Mouse (Mus musculus) intestine, embryonic 14.5 days (tissue): ENCODE data around the gene Ttc9c. TPM values are rescaled to one million over a fixed set of nuclear protein-coding genes. Genes with fewer than 3 reads are reported as not detected.
A peak's percentile ranks its signal among the peaks of the same experiment; 100 is the strongest.

Source experiments
- ATAC-seq: fragments of 200-750 bp; cut with Nextera tagmentation; replicated peaks from 2 replicates; pipeline ENCODE4 v1.8.0; 2017; ENCODE audit warnings: low read depth, moderate number of reproducible peaks, moderate TSS enrichment, moderate library complexity; ENCODE audit not compliant: low FRiP score, low TSS enrichment
- DNase-seq: peaks from one replicate; pipeline ENCODE4 v3.0.0-alpha.2; 2018; ENCODE audit warnings: low spot score
- H3K27ac ChIP-seq: fragments of 300-500 bp; sonication (generic); 2 replicates; pipeline ENCODE4 v1.5.1; 2014; ENCODE audit warnings: low read depth, mild to moderate bottlenecking, control low read depth
- H3K27me3 ChIP-seq: fragments of 300-500 bp; sonication (generic); replicated peaks from 2 replicates; pipeline ENCODE4 v1.6.1; 2014; ENCODE audit warnings: low read length, control low read depth; ENCODE audit not compliant: control insufficient read depth, insufficient read depth
- H3K36me3 ChIP-seq: fragments of 300-500 bp; sonication (generic); 2 replicates; pipeline ENCODE4 v1.6.1; 2014; ENCODE audit warnings: low read length, control low read depth; ENCODE audit not compliant: control insufficient read depth, insufficient read depth
- H3K4me1 ChIP-seq: fragments of 300-500 bp; sonication (generic); replicated peaks from 2 replicates; pipeline ENCODE4 v1.6.1; 2014; ENCODE audit warnings: low read length, control low read depth, mixed read lengths; ENCODE audit not compliant: control insufficient read depth, insufficient read depth
- H3K4me2 ChIP-seq: fragments of 300-500 bp; sonication (generic); 2 replicates; pipeline ENCODE4 v1.6.1; 2014; ENCODE audit warnings: low read length
- H3K4me3 ChIP-seq: fragments of 300-500 bp; sonication (generic); 2 replicates; pipeline ENCODE4 v1.5.1; 2014; ENCODE audit warnings: low read depth, low read length, control low read depth, mixed read lengths
- H3K9ac ChIP-seq: fragments of 300-500 bp; sonication (generic); 2 replicates; pipeline ENCODE4 v1.6.1; 2014; ENCODE audit warnings: mild to moderate bottlenecking, low read length
- H3K9me3 ChIP-seq: fragments of 300-500 bp; sonication (generic); 2 replicates; pipeline ENCODE4 v1.6.1; 2016; ENCODE audit warnings: low read length, control low read depth; ENCODE audit not compliant: control insufficient read depth
- WGBS: fragments of 180-500 bp; shearing (Covaris S2); extraction: QIAGEN DNeasy Blood & Tissue Kit; methylation state at CpG from one replicate; pipeline ENCODE4 v1.1.7; 2014; 5-methylcytosine and 5-hydroxymethylcytosine counted together
- polyA plus RNA-seq: library from polyadenylated mRNA; unstranded; fragments of >200 nt; fragmentation: Nextera tagmentation; extraction: Ambion mirVana; gene quantifications from 2 replicates; pipeline ENCODE4 v1.2.1, GENCODE M21; 2014

Gene Ttc9c
- polyA plus RNA-seq, 1 experiment from 2014 or later = 38.5 TPM

GRCm38 (mm10) chr19:8819596-8820423 lies 677 bp upstream of the Ttc9c start, which contains the start of gene Hnrnpul2:
TSS of gene Hnrnpul2 (plus strand) at chr19:8820010.
- Histone ChIP-seq H3K4me2 (peak within 1 kb of the TSS; percentile 79), H3K27me3 (no peaks in the 10 kb centered on the region), H3K9ac (peak within 1 kb of the TSS; percentile 94), H3K27ac (peak within 1 kb of the TSS; percentile 96), H3K36me3 (peaks cover 43% of the 10 kb centered on the region), H3K4me3 (peak within 1 kb of the TSS; percentile 99), H3K9me3 (no peaks in the 10 kb centered on the region), H3K4me1 (peaks cover 27% of the 10 kb centered on the region)
- under 1% methylated on average over 80 of the region's 83 CpGs for whole genome bisulfite sequencing
- peak; percentile 96 for DNase-seq
- ATAC-seq = peak; percentile 94

GRCm38 (mm10) chr19:8818301-8818798 lies 783 bp downstream of the Ttc9c start:
- Histone ChIP-seq H3K4me1 (peaks cover 27% of the 10 kb centered on the region), H3K27me3 (no peaks in the 10 kb centered on the region), H3K27ac (peak overlapping the region; percentile 96), H3K9ac (peak overlapping the region; percentile 75), H3K4me3 (peak overlapping the region; percentile 99), H3K36me3 (peaks cover 41% of the 10 kb centered on the region), H3K9me3 (no peaks in the 10 kb centered on the region), H3K4me2 (peak overlapping the region; percentile 79)
- WGBS = 20% methylated on average over 14 of the region's 14 CpGs
- ATAC-seq (no peak), DNase-seq (no peak)

GRCm38 (mm10) chr19:8817001-8817400 lies 2.1 kb downstream of the Ttc9c start:
- no peaks in the 10 kb centered on the region for H3K27me3 ChIP-seq
- WGBS = 78% methylated on average over 3 of the region's 3 CpGs
- H3K4me2 ChIP-seq = peak overlapping the region; percentile 13; the same call in 1 of the 2 replicates
- DNase-seq (no peak), ATAC-seq (no peak)
- peaks cover 20% of the 10 kb centered on the region for H3K4me1 ChIP-seq
- H3K36me3 ChIP-seq = peaks cover 45% of the 10 kb centered on the region
- no peak overlapping the region for H3K4me3 ChIP-seq
- no peak overlapping the region for H3K9ac ChIP-seq
- no peak overlapping the region for H3K27ac ChIP-seq
- H3K9me3 ChIP-seq = no peaks in the 10 kb centered on the region

- peaks cover 53% of the 10 kb centered on the region for H3K36me3 ChIP-seq
- DNase-seq (no peak), ATAC-seq (no peak)
- no peaks in the 10 kb centered on the region for H3K9me3 ChIP-seq
- no peak overlapping the region for H3K4me2 ChIP-seq
- H3K4me3 ChIP-seq = no peak overlapping the region
- no peaks in the 10 kb centered on the region for H3K27me3 ChIP-seq
- H3K9ac ChIP-seq = no peak overlapping the region; the same call in 1 of the 2 replicates
- H3K27ac ChIP-seq = no peak overlapping the region
- peaks cover 16% of the 10 kb centered on the region for H3K4me1 ChIP-seq
- WGBS = 81% methylated on average over 11 of the region's 11 CpGs
Measured at GRCm38 (mm10) chr19:8815812-8816211, 3.3 kb downstream of the Ttc9c start.

- no peak overlapping the region for H3K27ac ChIP-seq
- H3K4me2 ChIP-seq = no peak overlapping the region
- H3K9ac ChIP-seq = no peak overlapping the region
- no peak for DNase-seq
- peaks cover 8% of the 10 kb centered on the region; the same call in 1 of the 2 replicates for H3K4me1 ChIP-seq
- H3K4me3 ChIP-seq = no peak overlapping the region
- ATAC-seq = no peak
- H3K27me3 ChIP-seq = no peaks in the 10 kb centered on the region
- H3K9me3 ChIP-seq = no peaks in the 10 kb centered on the region
- H3K36me3 ChIP-seq = peaks cover 66% of the 10 kb centered on the region
- WGBS = 90% methylated on average over 5 of the region's 5 CpGs
Measured at GRCm38 (mm10) chr19:8806810-8807209, 12.3 kb downstream of the Ttc9c start.

- no peak overlapping the region for H3K27ac ChIP-seq
- H3K9ac ChIP-seq = no peak overlapping the region
- ATAC-seq (no peak), DNase-seq (no peak)
- peaks cover 11% of the 10 kb centered on the region for H3K4me1 ChIP-seq
- H3K9me3 ChIP-seq = no peaks in the 10 kb centered on the region
- H3K4me2 ChIP-seq = no peak overlapping the region
- 96% methylated on average over 11 of the region's 11 CpGs for WGBS
- H3K36me3 ChIP-seq = peaks cover 45% of the 10 kb centered on the region
- H3K27me3 ChIP-seq = no peaks in the 10 kb centered on the region
- no peak overlapping the region for H3K4me3 ChIP-seq
Measured at GRCm38 (mm10) chr19:8803879-8804660, 15.1 kb downstream of the Ttc9c start.

GRCm38 (mm10) chr19:8803204-8803780 lies 15.8 kb downstream of the Ttc9c start:
- H3K9ac ChIP-seq = no peak overlapping the region
- H3K36me3 ChIP-seq = peaks cover 38% of the 10 kb centered on the region
- no peak overlapping the region; the same call in 1 of the 2 replicates for H3K4me3 ChIP-seq

GRCm38 (mm10) chr19:8802130-8802821 lies 16.9 kb downstream of the Ttc9c start, which contains the start of gene Zbtb3:
TSS of gene Zbtb3 (plus strand) at chr19:8802555.
- peak within 1 kb of the TSS; percentile 55 for H3K9ac ChIP-seq
- under 1% methylated on average over 30 of the region's 30 CpGs for WGBS

More at GRCm38 (mm10) chr19:8803204-8803780, 15.8 kb downstream of the Ttc9c start:
- Histone ChIP-seq H3K4me2 (peak overlapping the region; percentile 91), H3K4me1 (peaks cover 15% of the 10 kb centered on the region), H3K27me3 (no peaks in the 10 kb centered on the region), H3K9me3 (no peaks in the 10 kb centered on the region), H3K27ac (no peak overlapping the region)
- 88% methylated on average over 9 of the region's 9 CpGs for WGBS
- no peak for DNase-seq
- ATAC-seq = no peak

More at GRCm38 (mm10) chr19:8802130-8802821, 16.9 kb downstream of the Ttc9c start, which contains the start of gene Zbtb3:
- ATAC-seq (peak; percentile 96), DNase-seq (peak; percentile 97)
- peak within 1 kb of the TSS; percentile 69 for H3K4me3 ChIP-seq
- peak within 1 kb of the TSS; percentile 80 for H3K27ac ChIP-seq
- H3K4me1 ChIP-seq = peaks cover 21% of the 10 kb centered on the region
- H3K9me3 ChIP-seq = no peaks in the 10 kb centered on the region
- H3K27me3 ChIP-seq = no peaks in the 10 kb centered on the region
- H3K36me3 ChIP-seq = peaks cover 27% of the 10 kb centered on the region
- H3K4me2 ChIP-seq = peak within 1 kb of the TSS; percentile 91
